Mouse (Mus musculus) ovary, adult 18-20 months (tissue): Measurements from ENCODE around the gene Olfr401.
"Not testable (repeated sequence)": the region's sequence is repeated elsewhere in the genome, so short reads cannot be mapped to it uniquely, and the experiment has no call there.

Source experiments
- DNase-seq: peaks from one replicate; pipeline ENCODE4 v3.0.0; 2022; ENCODE audit warnings: low spot score, mixed read lengths

Gene Olfr401

GRCm38 (mm10) chr11:74113412-74113811 is at the start of gene Olfr401:
Gene Olfr401 (plus strand): TSS chr11:74113712.
- no peak for DNase-seq

- DNase-seq = no peak
Measured at GRCm38 (mm10) chr11:74069655-74070054, 43.9 kb upstream of the Olfr401 start, which contains the start of gene Zfp616. Gene Zfp616 (plus strand): TSS chr11:74069955.

GRCm38 (mm10) chr11:74100724-74101123 is 12.8 kb upstream of the Olfr401 start:
- no peak for DNase-seq

GRCm38 (mm10) chr11:74101507-74101906 is 12.0 kb upstream of the Olfr401 start:
- DNase-seq = no peak

GRCm38 (mm10) chr11:74105066-74105465 is 8.4 kb upstream of the Olfr401 start:
- DNase-seq = no peak

- not testable (repeated sequence) for DNase-seq
Measured at GRCm38 (mm10) chr11:74140001-74140400, 26.5 kb downstream of the Olfr401 start.

GRCm38 (mm10) chr11:74145866-74146265 is 32.4 kb downstream of the Olfr401 start:
- no peak for DNase-seq

- no peak for DNase-seq
Measured at GRCm38 (mm10) chr11:74153229-74153628, 39.7 kb downstream of the Olfr401 start, which contains the start of gene Olfr402. Gene Olfr402 (plus strand): TSS chr11:74153529.

GRCm38 (mm10) chr11:74168771-74169170 is 55.3 kb downstream of the Olfr401 start:
- no peak for DNase-seq
